Mouse (Mus musculus) cerebellum, adult 18-20 months (tissue): ENCODE data around the gene Slc12a6.

Experiments used
- DNase-seq, 2 experiments: peaks; one replicate each; pipeline ENCODE4 v3.0.0; 2021

Gene Slc12a6

GRCm38 (mm10) chr2:112393958-112394357 is 128.3 kb downstream of the Slc12a6 start:
- no peak for DNase-seq

GRCm38 (mm10) chr2:112396649-112397048 is 131.0 kb downstream of the Slc12a6 start:
- DNase-seq = no peak

- no peak for DNase-seq
These were observed 141.4 kb downstream of the Slc12a6 start for GRCm38 (mm10) chr2:112407030-112407429.
